ENCODE assay signal across 9 mouse cellular contexts in genomic region chr2:26639083-26639482, GRCm38 (mm10). TPM values are rescaled to one million over a fixed set of nuclear protein-coding genes. Genes with fewer than 3 reads are reported as not detected.
DNase-seq lines count a peak whose midpoint lies in the region; ATAC-seq and TF ChIP-seq lines count a peak whose summit lies in the region.
"Had no signal": no experiment of that assay in that cellular context is flagged by ENCODE, and none has a peak within 500 bp of the region (broad histone marks: within the 10 kb centered on the region; RNA-seq: fewer than 3 reads in every experiment).

No protein-coding gene starts in this region.

- H3K4me1 ChIP-seq in testis, adult 2 months (ENCODE audit: control insufficient read depth, insufficient read depth, low read length) = peaks cover 12% of the 10 kb centered on the region
- H3K4me1 ChIP-seq in embryonic facial prominence, embryonic 12.5 days = peaks cover 25% of the 10 kb centered on the region
- peaks cover 32% of the 10 kb centered on the region for H3K4me1 ChIP-seq in hindbrain, embryonic 12.5 days
- H3K4me1 ChIP-seq in midbrain, embryonic 16.5 days (ENCODE audit: control insufficient read depth, insufficient read depth, low read length) = peaks cover 30% of the 10 kb centered on the region

- 5% methylated on average over 8 of the region's 8 CpGs for WGBS in embryonic facial prominence, embryonic 12.5 days
- WGBS in hindbrain, embryonic 12.5 days = 10% methylated on average over 8 of the region's 8 CpGs
- whole genome bisulfite sequencing in midbrain, embryonic 16.5 days = 4% methylated on average over 8 of the region's 8 CpGs

- H3K9me3 ChIP-seq in embryonic facial prominence, embryonic 12.5 days = no peaks in the 10 kb centered on the region
- no peaks in the 10 kb centered on the region for H3K9me3 ChIP-seq in hindbrain, embryonic 12.5 days (replicated peaks)
- no peaks in the 10 kb centered on the region for H3K9me3 ChIP-seq in midbrain, embryonic 16.5 days (replicated peaks; ENCODE audit: control insufficient read depth, low read length, poor library complexity, severe bottlenecking)

- H3K4me3 ChIP-seq in testis, adult 2 months (ENCODE audit: control insufficient read depth, low read depth, low read length) = peak overlapping the region; percentile 99
- H3K4me3 ChIP-seq in embryonic facial prominence, embryonic 12.5 days = peak overlapping the region; percentile 94
- H3K4me3 ChIP-seq in hindbrain, embryonic 12.5 days = peak overlapping the region; percentile 92
- peak overlapping the region; percentile 75 for H3K4me3 ChIP-seq in midbrain, embryonic 16.5 days (ENCODE audit: low read depth, low read length)

- no peak overlapping the region for H3K27ac ChIP-seq in testis, adult 2 months (ENCODE audit: control insufficient read depth, insufficient read depth, low read depth, low read length)
- H3K27ac ChIP-seq in embryonic facial prominence, embryonic 12.5 days = 0 out of 2 replicates have a peak overlapping the region, but pooled peaks have one; percentile 46
- peak overlapping the region; percentile 0; the same call in 1 of the 2 replicates for H3K27ac ChIP-seq in hindbrain, embryonic 12.5 days
- peak overlapping the region; percentile 13 for H3K27ac ChIP-seq in midbrain, embryonic 16.5 days (ENCODE audit: low read length)

- no peak for TF ChIP-seq POLR2A in testis, adult 2 months (IDR thresholded peaks at IDR 0.05; ENCODE audit: control insufficient read depth, low read depth, low read length)

- ATAC-seq in embryonic facial prominence, embryonic 12.5 days (ENCODE audit: insufficient number of reproducible peaks, insufficient read depth, low FRiP score, low TSS enrichment) = no peak
- no peak for ATAC-seq in hindbrain, embryonic 12.5 days (ENCODE audit: low FRiP score)
- peak; percentile 44; the same call in 1 of the 2 replicates for ATAC-seq in midbrain, embryonic 16.5 days

- H3K36me3 ChIP-seq in testis, adult 2 months (ENCODE audit: control insufficient read depth, insufficient read depth, low read length) = no peaks in the 10 kb centered on the region; the same call in 1 of the 2 replicates
- peaks cover 41% of the 10 kb centered on the region for H3K36me3 ChIP-seq in embryonic facial prominence, embryonic 12.5 days
- peaks cover 44% of the 10 kb centered on the region for H3K36me3 ChIP-seq in hindbrain, embryonic 12.5 days
- peaks cover 22% of the 10 kb centered on the region for H3K36me3 ChIP-seq in midbrain, embryonic 16.5 days (ENCODE audit: control insufficient read depth, insufficient read depth, low read length)

- peak overlapping the region; percentile 96 for H3K9ac ChIP-seq in embryonic facial prominence, embryonic 12.5 days
- peak overlapping the region; percentile 97 for H3K9ac ChIP-seq in hindbrain, embryonic 12.5 days
- H3K9ac ChIP-seq in midbrain, embryonic 16.5 days (ENCODE audit: low read depth, low read length) = peak overlapping the region; percentile 47

- H3K4me2 ChIP-seq in embryonic facial prominence, embryonic 12.5 days (replicated peaks) = peak overlapping the region; percentile 79
- peak overlapping the region; percentile 85 for H3K4me2 ChIP-seq in hindbrain, embryonic 12.5 days (replicated peaks)
- H3K4me2 ChIP-seq in midbrain, embryonic 16.5 days (ENCODE audit: low read length) = peak overlapping the region; percentile 77

- no peak for DNase-seq in testis, postnatal 10 days (ENCODE audit: low spot score)
- DNase-seq in liver = peak; percentile 67
- DNase-seq in thymus, postnatal 4 days = peak; percentile 78
- no peak for DNase-seq in left cerebral cortex, adult 8-10 months (ENCODE audit: low spot score in 2 of 2)

- TF ChIP-seq CTCF in testis, adult 2 months (IDR thresholded peaks at IDR 0.05; ENCODE audit: control insufficient read depth, insufficient read depth, insufficient replicate concordance, low read depth, low read length) = peak; percentile 37; the same call in 1 of the 2 replicates

- no peaks in the 10 kb centered on the region for H3K27me3 ChIP-seq in testis, adult 2 months (ENCODE audit: control insufficient read depth, insufficient read depth, low read length)
- H3K27me3 ChIP-seq in embryonic facial prominence, embryonic 12.5 days = no peaks in the 10 kb centered on the region
- H3K27me3 ChIP-seq in hindbrain, embryonic 12.5 days = no peaks in the 10 kb centered on the region
- no peaks in the 10 kb centered on the region for H3K27me3 ChIP-seq in midbrain, embryonic 16.5 days (ENCODE audit: control insufficient read depth, insufficient read depth, low read depth, low read length)

RNA-seq across cellular contexts. Expression of gene Fam69b, which starts 10.8 kb away (rescaled TPM):
- 10.3 and 12.0 TPM in 2 replicates for polyA plus RNA-seq in testis, adult 2 months (2012; rRNA removed)
- polyA plus RNA-seq in embryonic facial prominence, embryonic 12.5 days (2016; fragmentation: Nextera tagmentation; extraction: Ambion mirVana) = 66.0 and 75.2 TPM in 2 replicates
- polyA plus RNA-seq in hindbrain, embryonic 12.5 days (2016; fragmentation: Nextera tagmentation; extraction: Ambion mirVana) = 70.1 and 73.7 TPM in 2 replicates
- 153 and 155 TPM in 2 replicates for polyA plus RNA-seq in midbrain, embryonic 16.5 days (2015; fragmentation: Nextera tagmentation; extraction: Ambion mirVana)
- total RNA-seq in left cerebral cortex, adult 8-10 months (2022) = 10 to 100 TPM; 69.1 to 74.8 (median 73.2) TPM

RNA-seq across cellular contexts. Expression of gene Lcn4, which starts 32.0 kb away (rescaled TPM):
- polyA plus RNA-seq in testis, adult 2 months (2012; rRNA removed) = not detected in 2 replicates
- polyA plus RNA-seq in embryonic facial prominence, embryonic 12.5 days (2016; fragmentation: Nextera tagmentation; extraction: Ambion mirVana) = not detected in 2 replicates
- polyA plus RNA-seq in hindbrain, embryonic 12.5 days (2016; fragmentation: Nextera tagmentation; extraction: Ambion mirVana) = not detected in 2 replicates
- not detected in 2 replicates for polyA plus RNA-seq in midbrain, embryonic 16.5 days (2015; fragmentation: Nextera tagmentation; extraction: Ambion mirVana)
- not detected for total RNA-seq in left cerebral cortex, adult 8-10 months (2022)

RNA-seq across cellular contexts. Expression of gene Agpat2, which starts 34.9 kb away (rescaled TPM):
- 223 and 249 TPM in 2 replicates for polyA plus RNA-seq in testis, adult 2 months (2012; rRNA removed)
- polyA plus RNA-seq in embryonic facial prominence, embryonic 12.5 days (2016; fragmentation: Nextera tagmentation; extraction: Ambion mirVana) = 17.0 and 17.8 TPM in 2 replicates
- polyA plus RNA-seq in hindbrain, embryonic 12.5 days (2016; fragmentation: Nextera tagmentation; extraction: Ambion mirVana) = 11.7 and 13.1 TPM in 2 replicates
- 4.0 and 4.1 TPM in 2 replicates for polyA plus RNA-seq in midbrain, embryonic 16.5 days (2015; fragmentation: Nextera tagmentation; extraction: Ambion mirVana)
- 1 to 10 TPM; 1.5 to 3.9 (median 3.6) TPM for total RNA-seq in left cerebral cortex, adult 8-10 months (2022)

RNA-seq across cellular contexts. Expression of gene Gm20532, which starts 52.6 kb away (rescaled TPM):
- not detected in 2 replicates for polyA plus RNA-seq in testis, adult 2 months (2012; rRNA removed)
- polyA plus RNA-seq in embryonic facial prominence, embryonic 12.5 days (2016; fragmentation: Nextera tagmentation; extraction: Ambion mirVana) = not detected in 2 replicates
- not detected in 2 replicates for polyA plus RNA-seq in hindbrain, embryonic 12.5 days (2016; fragmentation: Nextera tagmentation; extraction: Ambion mirVana)
- 0.30 TPM in 1 of 2 replicates, not detected in the other for polyA plus RNA-seq in midbrain, embryonic 16.5 days (2015; fragmentation: Nextera tagmentation; extraction: Ambion mirVana)
- not detected for total RNA-seq in left cerebral cortex, adult 8-10 months (2022)
- polyA plus RNA-seq: large intestine, adult 2 months had no signal

RNA-seq across cellular contexts. Expression of gene Egfl7, which starts 59.3 kb away (rescaled TPM):
- polyA plus RNA-seq in testis, adult 2 months (2012; rRNA removed) = 27.4 and 41.2 TPM in 2 replicates
- 97.3 and 101 TPM in 2 replicates for polyA plus RNA-seq in embryonic facial prominence, embryonic 12.5 days (2016; fragmentation: Nextera tagmentation; extraction: Ambion mirVana)
- polyA plus RNA-seq in hindbrain, embryonic 12.5 days (2016; fragmentation: Nextera tagmentation; extraction: Ambion mirVana) = 61.4 and 72.1 TPM in 2 replicates
- polyA plus RNA-seq in midbrain, embryonic 16.5 days (2015; fragmentation: Nextera tagmentation; extraction: Ambion mirVana) = 62.0 and 64.4 TPM in 2 replicates
- 10 to 100 TPM; 63.8 to 88.2 (median 66.2) TPM for total RNA-seq in left cerebral cortex, adult 8-10 months (2022)

Comparison
In these comparisons a context has a peak if more than half of its experiments do, and no peak if none do; other contexts are left out.
1. DNase-seq: peak in liver (single experiment) and thymus, postnatal 4 days (single experiment); none in testis, postnatal 10 days (single experiment) and left cerebral cortex, adult 8-10 months (0 of 2).
2. H3K9ac ChIP-seq: peak in every context shown above with its lines; median percentile 97 in hindbrain, embryonic 12.5 days; 96 in embryonic facial prominence, embryonic 12.5 days; 47 in midbrain, embryonic 16.5 days.
3. RNA of gene Agpat2, which starts 34.9 kb away (polyA plus RNA-seq): 223 to 249 TPM in testis, adult 2 months; 17.0 to 17.8 TPM in embryonic facial prominence, embryonic 12.5 days, 11.7 to 13.1 TPM in hindbrain, embryonic 12.5 days and 4.0 to 4.1 TPM in midbrain, embryonic 16.5 days; every median in the first group is over 10 times any median in the second.
4. Peak in every context shown above with its lines, with median percentiles within 50 percentile points of each other: H3K4me3 ChIP-seq and H3K4me2 ChIP-seq.